Mouse (Mus musculus) heart, adult 2 months (tissue): ENCODE results near the gene Acacb. TPM values are rescaled to one million over a fixed set of nuclear protein-coding genes. Genes with fewer than 3 reads are reported as not detected.

Experiments
- DNase-seq, 2 experiments: peaks; one replicate each; pipeline ENCODE4 v3.0.0; 2021
- H3K27ac ChIP-seq: fragments of 200-600 bp; 2 replicates; pipeline ENCODE4 v1.8.1; 2022
- H3K27me3 ChIP-seq: fragments of 200-500 bp; 2 replicates; pipeline ENCODE4 v1.6.1; 2012; ENCODE audit warnings: mild to moderate bottlenecking, low read length, inconsistent platforms, mixed read lengths; ENCODE audit not compliant: control insufficient read depth, insufficient read depth
- H3K36me3 ChIP-seq: fragments of 200-500 bp; 2 replicates; pipeline ENCODE4 v1.6.1; 2012; ENCODE audit warnings: low read length, inconsistent platforms; ENCODE audit not compliant: control insufficient read depth, insufficient read depth
- H3K4me1 ChIP-seq: fragments of 200-500 bp; 2 replicates; pipeline ENCODE4 v1.6.1; 2011; ENCODE audit warnings: low read length; ENCODE audit not compliant: control insufficient read depth, insufficient read depth
- H3K4me3 ChIP-seq: fragments of 200-600 bp; 2 replicates; pipeline ENCODE4 v1.8.1; 2022
- H3K79me2 ChIP-seq: fragments of 200-500 bp; replicated peaks from 2 replicates; pipeline ENCODE4 v1.6.1; 2012; ENCODE audit warnings: mild to moderate bottlenecking, inconsistent platforms, low read length, moderate library complexity, mixed read lengths; ENCODE audit not compliant: control insufficient read depth, insufficient read depth
- H3K9ac ChIP-seq: fragments of 200-500 bp; 2 replicates; pipeline ENCODE4 v1.6.1; 2012; ENCODE audit warnings: low read depth, mild to moderate bottlenecking, control low read depth, inconsistent platforms, low read length, mixed read lengths
- CTCF ChIP-seq: fragments of 200-600 bp; IDR thresholded peaks from 2 replicates; pipeline ENCODE4 v1.8.1; 2022; ENCODE audit warnings: antibody characterized with exemption, mild to moderate bottlenecking, moderate library complexity
- EP300 ChIP-seq: fragments of 200-500 bp; IDR thresholded peaks from 2 replicates; pipeline ENCODE4 v1.6.1; 2011; ENCODE audit warnings: low read depth, low read length, control low read depth; ENCODE audit not compliant: insufficient read depth
- POLR2A ChIP-seq: fragments of 200-500 bp; IDR thresholded peaks from 2 replicates; pipeline ENCODE4 v1.6.1; 2011; ENCODE audit warnings: mild to moderate bottlenecking, low read depth, low read length, control low read depth; ENCODE audit not compliant: insufficient read depth
- whole genome bisulfite sequencing: fragments of 180-500 bp; shearing (Covaris S2); methylation state at CpG from one replicate; pipeline ENCODE4 v1.1.7; 2018; 5-methylcytosine and 5-hydroxymethylcytosine counted together
- intact Hi-C: fragments of 180-260 bp; cut with DNase I; formaldehyde crosslinking; loops from one replicate; pipeline ENCODE4 v1.15.1; 2025
- polyA plus RNA-seq: library from polyadenylated mRNA; depleted of rRNA; stranded (reverse); fragments of >200 nt; gene quantifications from 2 replicates; pipeline ENCODE4 v1.2.3, GENCODE M21; 2012; rRNA removed
- total RNA-seq, 2 experiments: library from RNA; stranded (reverse); gene quantifications; 2 replicates each; pipeline ENCODE4 v1.2.3; 2021

Acacb gene
- total and polyA plus RNA-seq, 3 experiments, result 105 to 251 (median 205) TPM

DNA sequence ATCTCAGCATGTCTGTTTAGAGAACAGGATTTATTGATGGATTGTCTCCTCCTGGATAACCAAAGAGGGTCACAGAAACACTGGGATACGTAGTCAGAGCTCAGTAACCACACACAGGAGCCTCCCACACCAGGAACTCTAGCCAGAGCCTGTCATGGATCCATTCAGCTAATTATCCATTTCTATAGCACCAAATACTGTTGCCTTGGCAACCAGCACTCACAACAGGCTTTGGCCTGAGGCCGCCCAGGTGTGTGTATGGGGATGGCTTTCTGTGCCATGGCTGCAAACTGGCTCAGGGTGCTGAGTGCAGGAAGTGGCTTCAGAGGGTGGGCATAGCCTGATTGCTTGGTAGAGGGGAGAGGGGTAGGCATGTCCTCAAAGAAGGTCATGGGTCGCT lies 143.7 kb downstream of the Acacb start:
- H3K9ac ChIP-seq, result no peak overlapping the region
- intact Hi-C loops, result no loop called here
- H3K27ac ChIP-seq, result no peak overlapping the region
- 82% methylated on average over 3 of the region's 3 CpGs for WGBS
- no peak for TF ChIP-seq EP300
- TF ChIP-seq CTCF, result no peak
- TF ChIP-seq POLR2A, result no peak
- no peak for DNase-seq
- no peaks in the 10 kb centered on the region for H3K36me3 ChIP-seq
- H3K4me1 ChIP-seq, result no peaks in the 10 kb centered on the region
- no peaks in the 10 kb centered on the region for H3K79me2 ChIP-seq
- no peak overlapping the region for H3K4me3 ChIP-seq
- H3K27me3 ChIP-seq, result no peaks in the 10 kb centered on the region

GRCm38 (mm10) chr5:114296693-114297631 lies 150.6 kb downstream of the Acacb start:
- Histone ChIP-seq H3K9ac (no peak overlapping the region), H3K4me3 (0 out of 2 replicates have a peak overlapping the region, but pooled peaks have one; percentile 12), H3K27ac (no peak overlapping the region), H3K27me3 (no peaks in the 10 kb centered on the region), H3K79me2 (no peaks in the 10 kb centered on the region), H3K4me1 (no peaks in the 10 kb centered on the region), H3K36me3 (no peaks in the 10 kb centered on the region)
- DNase-seq, result peak; percentile 44 to 50
- TF ChIP-seq EP300 (no peak), POLR2A (no peak), CTCF (peak; percentile 67)
- intact Hi-C loops, result no loop called here
- whole genome bisulfite sequencing, result 32% methylated on average over 22 of the region's 22 CpGs

DNA sequence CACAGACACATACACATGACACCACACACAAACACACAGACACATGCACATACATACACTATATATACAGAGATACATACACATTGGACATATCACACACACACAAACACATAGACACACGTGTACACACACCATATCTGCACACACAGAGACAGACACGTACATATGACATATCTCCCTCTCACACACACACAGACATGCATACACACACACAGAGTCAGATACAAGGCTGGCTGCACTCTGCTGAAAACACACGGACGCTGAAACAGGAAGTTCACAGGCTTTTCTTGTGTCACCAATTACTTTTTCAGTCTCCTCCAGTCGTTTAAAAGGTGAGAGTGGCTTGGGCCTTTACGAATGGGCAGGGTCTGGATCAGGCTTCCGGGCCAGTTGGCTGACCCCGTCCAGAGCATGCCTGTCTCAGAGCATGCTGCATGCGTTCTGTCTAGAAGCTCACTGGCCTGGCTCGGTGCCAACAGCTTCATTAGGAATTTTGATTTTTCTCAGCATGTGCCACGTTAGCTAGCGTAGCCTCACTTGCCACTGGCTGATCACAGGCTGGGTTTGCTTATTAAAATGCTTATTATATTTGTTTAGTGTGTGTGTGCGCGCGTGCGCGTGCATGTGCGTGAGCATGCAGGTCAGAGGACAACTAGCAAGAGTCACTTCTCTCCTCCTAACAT lies 152.0 kb downstream of the Acacb start:
- Histone ChIP-seq H3K36me3 (no peaks in the 10 kb centered on the region), H3K4me3 (no peak overlapping the region), H3K9ac (no peak overlapping the region), H3K79me2 (no peaks in the 10 kb centered on the region), H3K27ac (no peak overlapping the region), H3K4me1 (no peaks in the 10 kb centered on the region), H3K27me3 (no peaks in the 10 kb centered on the region)
- intact Hi-C loops, result no loop called here
- WGBS, result 56% methylated on average over 18 of the region's 18 CpGs
- TF ChIP-seq POLR2A (no peak), CTCF (no peak), EP300 (no peak)
- DNase-seq, result no peak

DNA sequence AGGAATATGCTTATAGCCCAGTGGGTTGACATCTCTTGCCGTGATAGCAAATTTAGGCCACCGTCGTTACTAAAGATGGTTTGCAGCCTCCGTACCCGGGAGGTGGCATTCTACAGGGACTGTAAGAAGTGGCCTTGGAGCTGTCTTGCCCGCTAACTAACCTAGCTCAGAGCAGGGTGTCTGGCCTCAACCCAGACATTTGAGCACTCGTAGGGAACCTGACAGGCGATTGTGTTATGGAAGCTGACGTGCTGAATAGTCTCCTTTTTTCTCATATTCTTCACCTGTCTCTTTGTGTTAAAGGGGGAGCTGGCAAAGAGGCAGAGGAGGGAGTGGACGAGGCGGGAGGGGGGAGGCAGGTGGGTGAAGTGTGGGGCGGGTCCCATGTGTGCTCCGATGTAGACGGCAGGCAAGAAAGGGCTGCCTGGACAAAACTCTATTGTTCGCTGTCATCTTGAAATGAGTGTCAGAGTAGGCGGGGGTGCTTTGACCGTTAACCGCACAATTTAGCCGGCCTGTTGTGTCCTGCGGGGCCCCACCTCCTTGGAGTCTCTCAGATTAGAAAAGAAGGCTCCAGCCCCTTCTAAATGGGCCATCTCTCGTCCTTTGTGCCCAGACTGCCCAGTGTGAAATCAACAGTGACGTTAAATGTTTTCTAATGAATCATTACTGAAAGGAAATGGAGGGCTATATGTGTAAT lies 153.0 kb downstream of the Acacb start:
- WGBS, result 78% methylated on average over 22 of the region's 22 CpGs
- TF ChIP-seq CTCF, result no peak
- no peak for TF ChIP-seq POLR2A
- no peak for TF ChIP-seq EP300
- no peaks in the 10 kb centered on the region for H3K4me1 ChIP-seq
- no peak overlapping the region for H3K9ac ChIP-seq
- no peak overlapping the region for H3K27ac ChIP-seq
- no peaks in the 10 kb centered on the region for H3K79me2 ChIP-seq
- H3K27me3 ChIP-seq, result no peaks in the 10 kb centered on the region
- DNase-seq, result no peak
- no peaks in the 10 kb centered on the region for H3K36me3 ChIP-seq
- intact Hi-C loops, result no loop called here
- no peak overlapping the region for H3K4me3 ChIP-seq

DNA sequence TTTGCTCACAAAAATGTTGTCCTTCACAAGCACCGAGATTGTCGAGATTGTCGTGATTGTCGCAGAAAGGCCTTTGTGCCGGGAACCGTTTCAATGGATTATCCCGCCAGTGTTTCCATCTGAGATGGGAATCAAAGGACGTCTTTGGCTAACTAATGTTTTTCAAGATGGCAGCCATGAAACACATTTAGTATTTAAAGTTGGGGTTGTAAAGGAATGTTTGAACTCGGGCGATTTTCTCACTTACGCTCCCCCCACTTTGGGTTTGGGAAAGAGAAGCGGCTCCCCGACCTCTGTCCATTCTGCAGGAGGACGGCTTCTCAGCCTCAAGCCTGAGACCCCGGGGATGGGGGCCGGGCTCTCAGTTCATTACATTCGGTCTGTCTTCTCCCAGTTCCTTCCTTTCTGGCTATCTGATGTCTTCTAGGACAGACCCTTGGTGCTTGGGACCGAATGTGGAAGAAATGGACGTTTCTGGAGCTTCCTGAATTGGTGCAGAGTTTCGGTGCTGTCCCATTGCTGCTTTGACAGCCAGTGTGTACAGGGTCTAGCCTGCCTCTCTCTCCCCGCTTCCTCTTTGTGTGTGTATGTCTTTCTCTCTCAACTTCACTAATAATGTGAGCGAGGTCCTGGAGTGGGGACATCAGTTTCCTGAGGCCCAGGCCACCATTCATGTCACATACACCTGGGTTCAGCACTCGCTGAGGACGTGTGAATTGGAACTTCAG lies 153.7 kb downstream of the Acacb start:
- H3K9ac ChIP-seq, result no peak overlapping the region
- intact Hi-C loops, result no loop called here
- 80% methylated on average over 24 of the region's 24 CpGs for WGBS

More for the DNA sequence above, 153.7 kb downstream of the Acacb start:
- TF ChIP-seq EP300, result no peak
- TF ChIP-seq CTCF, result no peak
- TF ChIP-seq POLR2A, result no peak
- no peak for DNase-seq
- no peaks in the 10 kb centered on the region for H3K27me3 ChIP-seq
- H3K4me3 ChIP-seq, result no peak overlapping the region
- no peak overlapping the region for H3K27ac ChIP-seq
- H3K79me2 ChIP-seq, result no peaks in the 10 kb centered on the region
- no peaks in the 10 kb centered on the region for H3K4me1 ChIP-seq
- no peaks in the 10 kb centered on the region for H3K36me3 ChIP-seq

Other genes with a start within 250 kb of the Acacb start
- 10 to 100 TPM; 24.6 to 30.1 TPM for gene Coro1c, start 237.8 kb upstream of the Acacb start, total RNA-seq
- 24.1 and 27.9 TPM in 2 replicates for gene Coro1c, start 237.8 kb upstream of the Acacb start, polyA plus RNA-seq
- gene Ssh1, start 152.6 kb upstream of the Acacb start, total RNA-seq, result 10 to 100 TPM; 13.4 to 15.2 TPM
- 7.4 and 9.8 TPM in 2 replicates for gene Ssh1, start 152.6 kb upstream of the Acacb start, polyA plus RNA-seq
- gene Dao, start 142.8 kb upstream of the Acacb start, total RNA-seq, result not detected
- not detected in 2 replicates for gene Dao, start 142.8 kb upstream of the Acacb start, polyA plus RNA-seq
- 10 to 100 TPM; 10.1 to 11.2 TPM for gene Usp30, start 81.1 kb upstream of the Acacb start, total RNA-seq
- 11.2 and 13.3 TPM in 2 replicates for gene Usp30, start 81.1 kb upstream of the Acacb start, polyA plus RNA-seq
- gene Svop, start 55.0 kb upstream of the Acacb start, total RNA-seq, result not detected
- gene Svop, start 55.0 kb upstream of the Acacb start, polyA plus RNA-seq, result 0.08 and 0.12 TPM in 2 replicates
- gene Alkbh2, start 18.3 kb upstream of the Acacb start, total RNA-seq, result 1 to 10 TPM; 1.6 to 2.0 TPM
- gene Alkbh2, start 18.3 kb upstream of the Acacb start, polyA plus RNA-seq, result 3.0 and 3.1 TPM in 2 replicates
- gene Ung, start 16.1 kb upstream of the Acacb start, total RNA-seq, result 10 to 100 TPM; 27.1 to 32.1 TPM
- 24.4 and 28.3 TPM in 2 replicates for gene Ung, start 16.1 kb upstream of the Acacb start, polyA plus RNA-seq
- gene Foxn4, start 127.3 kb downstream of the Acacb start, total RNA-seq, result not detected
- gene Foxn4, start 127.3 kb downstream of the Acacb start, polyA plus RNA-seq, result 0.12 TPM in 1 of 2 replicates, not detected in the other
- under 1 TPM in 1 of 2 experiments, not detected in 1; 0.39 TPM for gene Myo1h, start 142.6 kb downstream of the Acacb start, total RNA-seq
- gene Myo1h, start 142.6 kb downstream of the Acacb start, polyA plus RNA-seq, result 0.12 and 0.47 TPM in 2 replicates
- gene Kctd10, start 234.0 kb downstream of the Acacb start, total RNA-seq, result 10 to 100 TPM; 48.9 to 51.8 TPM
- 48.0 and 63.5 TPM in 2 replicates for gene Kctd10, start 234.0 kb downstream of the Acacb start, polyA plus RNA-seq
- 100 to 1,000 TPM in 1 of 2 experiments, 10 to 100 TPM in 1; 86.3 to 101 TPM for gene Ube3b, start 234.1 kb downstream of the Acacb start, total RNA-seq
- gene Ube3b, start 234.1 kb downstream of the Acacb start, polyA plus RNA-seq, result 84.2 and 103 TPM in 2 replicates